Mouse (Mus musculus): ENCODE data around the gene Faap20.

DNA sequence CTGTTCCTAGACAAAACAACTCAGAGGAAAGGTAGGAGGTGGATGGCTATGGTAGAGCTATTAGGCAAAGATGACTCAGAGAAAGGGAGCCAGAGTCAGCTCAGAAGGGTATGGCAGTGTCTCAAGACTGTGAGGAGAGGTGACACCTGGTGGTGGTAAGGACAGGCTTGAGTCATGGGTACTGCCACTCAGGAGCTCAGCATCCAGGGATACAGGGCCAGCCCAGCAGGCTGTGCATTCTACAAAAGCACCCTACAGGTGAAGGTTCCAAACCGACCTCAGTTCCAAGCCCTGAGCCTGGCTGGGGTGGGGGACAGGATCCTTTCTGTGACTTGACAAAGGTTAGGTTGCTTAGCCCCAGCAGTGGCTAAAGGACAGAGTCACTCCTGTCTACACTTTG, 39.0 kb downstream of the Faap20 start:
- TF ChIP-seq CTCF (conservative IDR thresholded peaks at IDR 0.05; ENCODE audit: low read length) (no peak), NANOG (IDR thresholded peaks at IDR 0.05; ENCODE audit: borderline replicate concordance, low read length) (no peak)

All from E14TG2a.4 (cell line).